Mouse (Mus musculus) frontal cortex, postnatal 14 days (tissue): ENCODE results near the gene Kif6.

ENCODE experiments used
- DNase-seq, 2 experiments: peaks; one replicate each; pipeline ENCODE4 v3.0.0; 2022; ENCODE audit warnings: low spot score in 2 of 2

Kif6 gene

GRCm38 (mm10) chr17:49666728-49667127 is 51.8 kb downstream of the Kif6 start:
- DNase-seq = no peak

- DNase-seq = no peak
Measured at GRCm38 (mm10) chr17:49668296-49668695, 53.4 kb downstream of the Kif6 start.

- peak in 1 of 2 experiments; percentile 15 for DNase-seq
Measured at GRCm38 (mm10) chr17:49671921-49672339, 57.0 kb downstream of the Kif6 start.

- DNase-seq = no peak
Measured at GRCm38 (mm10) chr17:49672421-49672820, 57.5 kb downstream of the Kif6 start.

GRCm38 (mm10) chr17:49675629-49676028 is 60.7 kb downstream of the Kif6 start:
- no peak for DNase-seq

- no peak for DNase-seq
Measured at GRCm38 (mm10) chr17:49681410-49681809, 66.5 kb downstream of the Kif6 start.

- no peak for DNase-seq
Measured at GRCm38 (mm10) chr17:49684146-49684545, 69.2 kb downstream of the Kif6 start.

- DNase-seq = no peak
Measured at GRCm38 (mm10) chr17:49690607-49691454, 75.9 kb downstream of the Kif6 start.

GRCm38 (mm10) chr17:49691455-49691805 is 76.5 kb downstream of the Kif6 start:
- no peak for DNase-seq

- no peak for DNase-seq
Measured at GRCm38 (mm10) chr17:49693206-49693605, 78.3 kb downstream of the Kif6 start.

GRCm38 (mm10) chr17:49697220-49697619 is 82.3 kb downstream of the Kif6 start:
- no peak for DNase-seq

GRCm38 (mm10) chr17:49703492-49704249 is 88.7 kb downstream of the Kif6 start:
- peak in 1 of 2 experiments; percentile 18 for DNase-seq

GRCm38 (mm10) chr17:49709192-49709591 is 94.3 kb downstream of the Kif6 start:
- no peak for DNase-seq

- DNase-seq = no peak
Measured at GRCm38 (mm10) chr17:49710101-49710630, 95.2 kb downstream of the Kif6 start.

- no peak for DNase-seq
Measured at GRCm38 (mm10) chr17:49726206-49726605, 111.3 kb downstream of the Kif6 start.

- no peak for DNase-seq
Measured at GRCm38 (mm10) chr17:49726976-49727375, 112.0 kb downstream of the Kif6 start.

- DNase-seq = no peak
Measured at GRCm38 (mm10) chr17:49727428-49728045, 112.6 kb downstream of the Kif6 start.

- no peak for DNase-seq
Measured at GRCm38 (mm10) chr17:49729856-49730255, 114.9 kb downstream of the Kif6 start.

GRCm38 (mm10) chr17:49732706-49733105 is 117.8 kb downstream of the Kif6 start:
- DNase-seq = no peak

GRCm38 (mm10) chr17:49734079-49734478 is 119.1 kb downstream of the Kif6 start:
- DNase-seq = no peak

GRCm38 (mm10) chr17:49734776-49735175 is 119.8 kb downstream of the Kif6 start:
- no peak for DNase-seq

- no peak for DNase-seq
Measured at GRCm38 (mm10) chr17:49736364-49736763, 121.4 kb downstream of the Kif6 start.
